In genomic region chr9:37433823-37434560, GRCm38 (mm10) we compare ENCODE assay signal across 10 mouse cellular contexts. TPM values are rescaled to one million over a fixed set of nuclear protein-coding genes. Genes with fewer than 3 reads are reported as not detected.
DNase-seq lines count a peak whose midpoint lies in the region; ATAC-seq and TF ChIP-seq lines count a peak whose summit lies in the region.
"Had no signal": no experiment of that assay in that cellular context is flagged by ENCODE, and none has a peak within 500 bp of the region (broad histone marks: within the 10 kb centered on the region; RNA-seq: fewer than 3 reads in every experiment).

No protein-coding gene starts in this region.

- H3K27ac ChIP-seq in liver, embryonic 12.5 days = no peak overlapping the region
- no peak overlapping the region for H3K27ac ChIP-seq in liver, postnatal 0 days (ENCODE audit: low read depth)
- no peak overlapping the region for H3K27ac ChIP-seq in forebrain, embryonic 13.5 days
- no peak overlapping the region for H3K27ac ChIP-seq in midbrain, embryonic 16.5 days (ENCODE audit: low read length)

- H3K27me3 ChIP-seq in liver, embryonic 12.5 days (replicated peaks) = peaks cover 82% of the 10 kb centered on the region
- peaks cover 56% of the 10 kb centered on the region for H3K27me3 ChIP-seq in liver, postnatal 0 days (ENCODE audit: insufficient read depth, low read length)
- H3K27me3 ChIP-seq in forebrain, embryonic 13.5 days = peaks cover 64% of the 10 kb centered on the region
- peaks cover 65% of the 10 kb centered on the region for H3K27me3 ChIP-seq in midbrain, embryonic 16.5 days (ENCODE audit: control insufficient read depth, insufficient read depth, low read depth, low read length)

- TF ChIP-seq EP300 in liver, postnatal 0 days (IDR thresholded peaks at IDR 0.05; ENCODE audit: low read depth) = no peak

- ATAC-seq in liver, embryonic 12.5 days = no peak
- no peak for ATAC-seq in liver, postnatal 0 days
- no peak for ATAC-seq in forebrain, embryonic 13.5 days
- no peak for ATAC-seq in midbrain, embryonic 16.5 days

- no peaks in the 10 kb centered on the region for H3K4me1 ChIP-seq in liver, embryonic 12.5 days
- no peaks in the 10 kb centered on the region; the same call in 1 of the 2 replicates for H3K4me1 ChIP-seq in liver, postnatal 0 days (ENCODE audit: insufficient read depth)
- H3K4me1 ChIP-seq in forebrain, embryonic 13.5 days = peaks cover 56% of the 10 kb centered on the region
- H3K4me1 ChIP-seq in midbrain, embryonic 16.5 days (ENCODE audit: control insufficient read depth, insufficient read depth, low read length) = peaks cover 17% of the 10 kb centered on the region

- H3K36me3 ChIP-seq in liver, embryonic 12.5 days = no peaks in the 10 kb centered on the region
- H3K36me3 ChIP-seq in liver, postnatal 0 days (replicated peaks; ENCODE audit: insufficient read depth, low read length) = no peaks in the 10 kb centered on the region
- H3K36me3 ChIP-seq in forebrain, embryonic 13.5 days (ENCODE audit: poor library complexity, severe bottlenecking) = no peaks in the 10 kb centered on the region
- H3K36me3 ChIP-seq in midbrain, embryonic 16.5 days (ENCODE audit: control insufficient read depth, insufficient read depth, low read length) = no peaks in the 10 kb centered on the region

- no peak for TF ChIP-seq CTCF in liver, postnatal 0 days (IDR thresholded peaks at IDR 0.05; ENCODE audit: low read depth)

- WGBS in liver, embryonic 12.5 days (ENCODE audit: insufficient replicate concordance) = 2% methylated on average over 18 of the region's 18 CpGs
- 3% methylated on average over 18 of the region's 18 CpGs for WGBS in liver, postnatal 0 days (ENCODE audit: insufficient replicate concordance)
- WGBS in forebrain, embryonic 13.5 days = 6% methylated on average over 18 of the region's 18 CpGs
- 3% methylated on average over 18 of the region's 18 CpGs for WGBS in midbrain, embryonic 16.5 days

- H3K9me3 ChIP-seq in liver, embryonic 12.5 days (replicated peaks) = no peaks in the 10 kb centered on the region
- no peaks in the 10 kb centered on the region for H3K9me3 ChIP-seq in liver, postnatal 0 days (ENCODE audit: low read length)
- no peaks in the 10 kb centered on the region for H3K9me3 ChIP-seq in forebrain, embryonic 13.5 days (replicated peaks)
- no peaks in the 10 kb centered on the region for H3K9me3 ChIP-seq in midbrain, embryonic 16.5 days (replicated peaks; ENCODE audit: control insufficient read depth, low read length, poor library complexity, severe bottlenecking)

- no peak overlapping the region for H3K9ac ChIP-seq in liver, embryonic 12.5 days
- no peak overlapping the region for H3K9ac ChIP-seq in liver, postnatal 0 days (replicated peaks)
- no peak overlapping the region for H3K9ac ChIP-seq in forebrain, embryonic 13.5 days
- no peak overlapping the region for H3K9ac ChIP-seq in midbrain, embryonic 16.5 days (ENCODE audit: low read depth, low read length)

- no peak for DNase-seq in liver, postnatal 0 days
- DNase-seq in kidney, adult 8-10 months = peak; percentile 29 to 60
- no peak for DNase-seq in ovary, postnatal 10 days (ENCODE audit: low spot score)
- no peak for DNase-seq in spleen, postnatal 14 days (ENCODE audit: low spot score in 2 of 2)
- no peak for DNase-seq in adrenal gland, postnatal 14 days

- peak overlapping the region; percentile 49; the same call in 1 of the 2 replicates for H3K4me2 ChIP-seq in liver, embryonic 12.5 days
- no peak overlapping the region for H3K4me2 ChIP-seq in liver, postnatal 0 days (ENCODE audit: low read depth, low read length)
- peak overlapping the region; percentile 88 for H3K4me2 ChIP-seq in forebrain, embryonic 13.5 days
- peak overlapping the region; percentile 93 for H3K4me2 ChIP-seq in midbrain, embryonic 16.5 days (ENCODE audit: low read length)

- no peak overlapping the region for H3K4me3 ChIP-seq in liver, embryonic 12.5 days
- no peak overlapping the region for H3K4me3 ChIP-seq in liver, postnatal 0 days (ENCODE audit: low read depth, low read length)
- peak overlapping the region; percentile 43; the same call in 1 of the 2 replicates for H3K4me3 ChIP-seq in forebrain, embryonic 13.5 days
- peak overlapping the region; percentile 1; the same call in 1 of the 2 replicates for H3K4me3 ChIP-seq in midbrain, embryonic 16.5 days (ENCODE audit: low read depth, low read length)

RNA-seq across cellular contexts. Expression of gene Robo3, which starts 0.9 kb away (rescaled TPM):
- 0.25 and 0.26 TPM in 2 replicates for polyA plus RNA-seq in liver, embryonic 12.5 days (2016; fragmentation: Nextera tagmentation; extraction: Ambion mirVana)
- polyA plus RNA-seq in liver, postnatal 0 days (2015; fragmentation: Nextera tagmentation; extraction: Ambion mirVana) = 0.05 and 0.06 TPM in 2 replicates
- polyA plus RNA-seq in forebrain, embryonic 13.5 days (2015; fragmentation: Nextera tagmentation; extraction: Ambion mirVana) = 7.1 and 9.3 TPM in 2 replicates
- polyA plus RNA-seq in midbrain, embryonic 16.5 days (2015; fragmentation: Nextera tagmentation; extraction: Ambion mirVana) = 4.2 and 17.6 TPM in 2 replicates
- total RNA-seq in adrenal gland, postnatal 14 days (2021) = 0.30 and 0.53 TPM in 2 replicates
- total RNA-seq: liver, adult 2 months had no signal
- polyA plus RNA-seq: intestine, embryonic 14.5 days had no signal

RNA-seq across cellular contexts. Expression of gene Robo4, which starts 32.3 kb away (rescaled TPM):
- polyA plus RNA-seq in liver, embryonic 12.5 days (2016; fragmentation: Nextera tagmentation; extraction: Ambion mirVana) = 4.4 and 5.1 TPM in 2 replicates
- 2.5 and 3.5 TPM in 2 replicates for polyA plus RNA-seq in liver, postnatal 0 days (2015; fragmentation: Nextera tagmentation; extraction: Ambion mirVana)
- 3.1 and 4.2 TPM in 2 replicates for polyA plus RNA-seq in forebrain, embryonic 13.5 days (2015; fragmentation: Nextera tagmentation; extraction: Ambion mirVana)
- 4.2 and 5.5 TPM in 2 replicates for polyA plus RNA-seq in midbrain, embryonic 16.5 days (2015; fragmentation: Nextera tagmentation; extraction: Ambion mirVana)
- 30.9 and 37.3 TPM in 2 replicates for total RNA-seq in adrenal gland, postnatal 14 days (2021)

RNA-seq across cellular contexts. Expression of gene Msantd2, which starts 55.1 kb away (rescaled TPM):
- 11.3 and 11.8 TPM in 2 replicates for polyA plus RNA-seq in liver, embryonic 12.5 days (2016; fragmentation: Nextera tagmentation; extraction: Ambion mirVana)
- 3.0 and 3.3 TPM in 2 replicates for polyA plus RNA-seq in liver, postnatal 0 days (2015; fragmentation: Nextera tagmentation; extraction: Ambion mirVana)
- 32.3 and 38.1 TPM in 2 replicates for polyA plus RNA-seq in forebrain, embryonic 13.5 days (2015; fragmentation: Nextera tagmentation; extraction: Ambion mirVana)
- polyA plus RNA-seq in midbrain, embryonic 16.5 days (2015; fragmentation: Nextera tagmentation; extraction: Ambion mirVana) = 34.8 and 35.0 TPM in 2 replicates
- total RNA-seq in adrenal gland, postnatal 14 days (2021) = 21.9 and 22.5 TPM in 2 replicates

Comparison
In these comparisons a context has a peak if more than half of its experiments do, and no peak if none do; other contexts are left out.
1. H3K4me3 ChIP-seq: peak in forebrain, embryonic 13.5 days (single experiment) and midbrain, embryonic 16.5 days (single experiment); none in liver, embryonic 12.5 days (single experiment) and liver, postnatal 0 days (single experiment).
2. DNase-seq: peak in kidney, adult 8-10 months (2 of 2); none in liver, postnatal 0 days (single experiment), ovary, postnatal 10 days (single experiment), spleen, postnatal 14 days (0 of 2) and adrenal gland, postnatal 14 days (single experiment).